Mouse (Mus musculus) stomach, postnatal 0 days (tissue): ENCODE data around the gene Onecut3. TPM values are rescaled to one million over a fixed set of nuclear protein-coding genes. Genes with fewer than 3 reads are reported as not detected.

Experiments used
- ATAC-seq: fragments of 200-750 bp; cut with Nextera tagmentation; 2 replicates; pipeline ENCODE4 v1.8.0; 2017; ENCODE audit not compliant: low FRiP score, low TSS enrichment
- DNase-seq: peaks from one replicate; pipeline ENCODE4 v3.0.0-alpha.2; 2016; ENCODE audit warnings: low spot score
- H3K27ac ChIP-seq: fragments of 300-500 bp; sonication (generic); replicated peaks from 2 replicates; pipeline ENCODE4 v1.5.1; 2014; ENCODE audit warnings: mild to moderate bottlenecking, control low read depth
- H3K27me3 ChIP-seq: fragments of 300-500 bp; sonication (generic); 2 replicates; pipeline ENCODE4 v1.6.1; 2014; ENCODE audit warnings: low read length; ENCODE audit not compliant: control insufficient read depth, insufficient read depth
- H3K36me3 ChIP-seq: fragments of 300-500 bp; sonication (generic); 2 replicates; pipeline ENCODE4 v1.6.1; 2014; ENCODE audit warnings: low read length, mixed read lengths; ENCODE audit not compliant: control insufficient read depth, insufficient read depth
- H3K4me1 ChIP-seq: fragments of 300-500 bp; sonication (generic); replicated peaks from 2 replicates; pipeline ENCODE4 v1.6.1; 2014; ENCODE audit warnings: antibody characterized with exemption; ENCODE audit not compliant: control insufficient read depth, insufficient read depth
- H3K4me2 ChIP-seq: fragments of 300-500 bp; sonication (generic); replicated peaks from 2 replicates; pipeline ENCODE4 v1.6.1; 2014; ENCODE audit warnings: low read depth, mild to moderate bottlenecking, control low read depth, moderate library complexity
- H3K4me3 ChIP-seq: fragments of 300-500 bp; sonication (generic); 2 replicates; pipeline ENCODE4 v1.5.1; 2014; ENCODE audit warnings: low read depth, low read length, control low read depth
- H3K9ac ChIP-seq: fragments of 300-500 bp; sonication (generic); 2 replicates; pipeline ENCODE4 v1.6.1; 2014; ENCODE audit warnings: mild to moderate bottlenecking, low read length, control low read depth, mixed read lengths
- H3K9me3 ChIP-seq: fragments of 300-500 bp; sonication (generic); 2 replicates; pipeline ENCODE4 v1.6.1; 2016; ENCODE audit warnings: low read length; ENCODE audit not compliant: control insufficient read depth
- CTCF ChIP-seq: IDR thresholded peaks from 2 replicates; pipeline ENCODE4 v1.5.1; 2016; ENCODE audit warnings: antibody characterized with exemption, low read depth, mild to moderate bottlenecking, moderate library complexity
- EP300 ChIP-seq: optimal IDR thresholded peaks from 2 replicates; pipeline ENCODE3; 2016; ENCODE audit warnings: antibody characterized with exemption
- WGBS: fragments of 180-500 bp; shearing (Covaris S2); extraction: QIAGEN DNeasy Blood & Tissue Kit; methylation state at CpG from one replicate; pipeline ENCODE4 v1.1.7; 2014; 5-methylcytosine and 5-hydroxymethylcytosine counted together
- polyA plus RNA-seq: library from polyadenylated mRNA; unstranded; fragments of >200 nt; fragmentation: Nextera tagmentation; extraction: Ambion mirVana; gene quantifications from 2 replicates; pipeline ENCODE4 v1.2.1, GENCODE M21; 2015

Onecut3 gene
- polyA plus RNA-seq, 1 experiment from 2014 or later, result 0.01 TPM

DNA sequence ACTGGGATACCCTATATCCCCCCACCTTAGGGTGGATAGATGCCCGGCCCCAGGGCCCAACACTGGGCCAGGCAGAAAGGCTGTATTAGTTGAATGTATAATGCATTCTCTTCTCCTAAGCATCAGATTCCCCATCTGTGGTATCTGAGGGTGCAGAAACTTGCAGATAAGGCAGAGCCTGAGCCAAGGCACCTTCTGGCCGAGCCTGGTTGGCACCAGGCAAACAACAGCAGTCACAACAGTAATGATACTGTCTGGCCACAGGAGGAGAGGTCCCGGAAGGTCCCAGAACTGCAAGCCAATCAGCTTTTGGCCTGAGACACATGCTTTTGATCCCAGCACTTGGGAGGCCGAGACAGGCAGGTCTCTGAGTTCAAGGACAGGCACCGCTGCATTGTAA is 38.9 kb upstream of the Onecut3 start:
- ATAC-seq, result no peak
- no peak for TF ChIP-seq EP300
- no peak for TF ChIP-seq CTCF
- WGBS, result 87% methylated on average over 5 of the region's 5 CpGs

DNA sequence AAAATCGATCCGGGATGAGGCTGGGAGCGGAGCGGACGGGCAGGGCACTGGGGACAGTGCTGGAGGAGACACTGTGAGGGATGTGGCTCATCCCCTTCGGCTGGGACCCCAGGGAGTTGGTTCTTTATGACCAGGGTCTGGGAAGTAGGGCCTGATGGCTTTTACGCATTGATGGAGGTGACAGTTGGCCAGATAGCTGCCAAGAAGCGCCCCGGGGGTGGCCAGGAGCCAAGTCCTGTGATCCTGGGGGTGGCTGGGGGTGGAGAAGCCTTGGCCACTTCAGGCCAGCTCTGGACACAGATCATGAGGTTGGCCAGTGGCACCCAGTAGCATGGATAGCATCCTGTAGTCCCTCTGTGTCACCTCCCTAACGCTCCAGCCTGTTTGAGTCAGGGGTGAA is 35.4 kb upstream of the Onecut3 start:
- no peaks in the 10 kb centered on the region for H3K9me3 ChIP-seq
- DNase-seq (no peak), ATAC-seq (no peak)
- no peak overlapping the region for H3K4me3 ChIP-seq
- TF ChIP-seq EP300 (no peak), CTCF (no peak)
- no peak overlapping the region for H3K27ac ChIP-seq
- 83% methylated on average over 10 of the region's 10 CpGs for WGBS
- no peak overlapping the region for H3K9ac ChIP-seq
- no peaks in the 10 kb centered on the region for H3K4me1 ChIP-seq
- H3K4me2 ChIP-seq, result no peak overlapping the region
- H3K27me3 ChIP-seq, result no peaks in the 10 kb centered on the region
- H3K36me3 ChIP-seq, result no peaks in the 10 kb centered on the region

More for the DNA sequence above, 38.9 kb upstream of the Onecut3 start:
- no peak overlapping the region for H3K27ac ChIP-seq
- no peak overlapping the region for H3K4me3 ChIP-seq
- no peaks in the 10 kb centered on the region for H3K36me3 ChIP-seq
- DNase-seq, result no peak
- H3K9ac ChIP-seq, result no peak overlapping the region
- no peaks in the 10 kb centered on the region for H3K4me1 ChIP-seq
- no peaks in the 10 kb centered on the region for H3K9me3 ChIP-seq
- H3K27me3 ChIP-seq, result no peaks in the 10 kb centered on the region
- no peak overlapping the region for H3K4me2 ChIP-seq

DNA sequence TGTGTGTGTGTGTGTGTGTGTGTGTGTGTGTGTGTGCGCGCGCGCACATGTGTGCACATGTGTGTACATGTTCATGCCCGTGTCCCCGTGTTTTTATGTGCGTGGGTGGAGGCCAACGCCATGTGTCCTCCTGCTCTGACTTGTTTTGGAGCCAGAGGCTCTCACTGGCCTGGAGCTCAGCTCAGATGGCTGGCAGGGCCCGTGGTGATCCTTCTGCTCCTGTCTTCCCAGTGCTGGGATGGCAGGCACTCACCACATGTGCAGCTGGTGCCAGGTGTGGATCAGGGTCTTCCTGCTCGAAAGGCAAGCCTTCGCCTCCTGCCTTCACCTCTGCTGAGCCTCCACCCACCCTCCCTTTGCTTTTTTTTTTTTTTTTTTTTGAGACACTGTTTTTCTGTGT is 35.0 kb upstream of the Onecut3 start:
- Histone ChIP-seq H3K4me1 (no peaks in the 10 kb centered on the region), H3K4me3 (no peak overlapping the region), H3K27ac (no peak overlapping the region), H3K27me3 (no peaks in the 10 kb centered on the region), H3K9me3 (no peaks in the 10 kb centered on the region), H3K4me2 (no peak overlapping the region), H3K36me3 (no peaks in the 10 kb centered on the region), H3K9ac (no peak overlapping the region)
- 93% methylated on average over 11 of the region's 11 CpGs for WGBS
- no peak for TF ChIP-seq CTCF
- no peak for TF ChIP-seq EP300
- ATAC-seq (no peak), DNase-seq (no peak)

GRCm38 (mm10) chr10:80460324-80460723 is 34.3 kb upstream of the Onecut3 start:
- H3K4me1 ChIP-seq, result no peaks in the 10 kb centered on the region
- no peak overlapping the region for H3K4me2 ChIP-seq
- H3K9ac ChIP-seq, result no peak overlapping the region
- ATAC-seq (no peak), DNase-seq (no peak)
- no peaks in the 10 kb centered on the region for H3K36me3 ChIP-seq
- no peak overlapping the region for H3K27ac ChIP-seq
- WGBS, result 57% methylated on average over 4 of the region's 4 CpGs
- no peaks in the 10 kb centered on the region for H3K9me3 ChIP-seq
- TF ChIP-seq EP300 (no peak), CTCF (no peak)
- H3K27me3 ChIP-seq, result no peaks in the 10 kb centered on the region
- no peak overlapping the region for H3K4me3 ChIP-seq

DNA sequence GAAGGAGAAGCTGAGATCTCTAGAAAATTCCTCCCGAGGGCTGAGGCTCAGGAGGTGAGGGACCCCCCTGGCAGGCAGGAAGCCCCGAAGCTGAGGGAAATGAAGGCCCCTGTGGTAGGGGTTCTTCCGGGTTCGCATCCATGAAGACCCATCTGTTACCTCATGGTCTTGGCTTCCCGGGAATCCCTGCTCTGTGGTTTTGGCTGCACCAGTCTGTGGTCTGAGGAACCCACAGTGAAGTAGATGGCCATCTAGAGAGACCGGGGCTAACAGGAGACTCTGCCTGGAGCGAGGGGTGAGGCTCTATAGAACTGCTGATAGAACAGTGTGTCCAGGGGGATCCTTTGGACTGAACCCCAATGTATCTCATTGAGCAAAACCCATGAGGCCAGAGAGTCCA is 33.3 kb upstream of the Onecut3 start:
- TF ChIP-seq EP300, result no peak
- no peak for TF ChIP-seq CTCF
- 71% methylated on average over 7 of the region's 7 CpGs for WGBS
- Histone ChIP-seq H3K36me3 (no peaks in the 10 kb centered on the region), H3K4me1 (no peaks in the 10 kb centered on the region), H3K4me2 (no peak overlapping the region), H3K4me3 (no peak overlapping the region), H3K9ac (no peak overlapping the region), H3K27ac (no peak overlapping the region), H3K27me3 (no peaks in the 10 kb centered on the region), H3K9me3 (no peaks in the 10 kb centered on the region)
- no peak for DNase-seq
- no peak for ATAC-seq

DNA sequence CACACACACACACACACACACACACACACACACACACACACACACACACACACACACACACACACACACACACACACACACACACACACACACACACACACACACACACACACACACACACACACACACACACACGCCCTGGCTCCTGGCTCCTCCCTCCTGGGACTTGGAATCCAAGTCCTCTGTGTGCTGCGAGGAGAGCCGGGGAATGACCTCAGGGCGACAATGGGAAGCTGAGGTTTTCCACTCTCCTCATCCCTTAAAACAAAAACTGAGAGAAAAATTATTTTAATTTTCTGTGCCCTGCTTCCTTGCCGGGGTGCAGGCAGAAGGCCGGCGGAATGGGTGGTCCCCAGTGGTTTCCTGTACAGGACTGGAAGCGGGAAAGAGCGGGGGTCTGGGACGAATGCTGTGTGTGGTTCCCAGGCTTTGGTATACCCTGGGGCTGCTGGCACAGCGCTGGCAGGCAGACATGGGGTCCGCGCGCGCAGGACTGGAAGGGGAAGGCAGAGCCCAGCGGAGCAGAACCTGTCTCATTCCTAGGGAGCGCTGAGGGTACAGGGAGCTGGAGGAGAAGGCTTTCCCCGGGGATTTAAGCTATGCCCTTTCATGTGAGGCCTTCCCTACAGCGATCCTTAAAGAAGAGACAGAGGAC is 30.1 kb upstream of the Onecut3 start:
- Histone ChIP-seq H3K9me3 (no peaks in the 10 kb centered on the region), H3K36me3 (no peaks in the 10 kb centered on the region), H3K4me3 (no peak overlapping the region), H3K27me3 (no peaks in the 10 kb centered on the region), H3K9ac (no peak overlapping the region), H3K4me2 (no peak overlapping the region), H3K4me1 (no peaks in the 10 kb centered on the region), H3K27ac (no peak overlapping the region)
- WGBS, result 15% methylated on average over 19 of the region's 19 CpGs
- no peak for DNase-seq
- TF ChIP-seq EP300 (no peak), CTCF (no peak)
- ATAC-seq, result no peak
